Mouse (Mus musculus): Measurements from ENCODE around the gene Uggt1. TPM values are rescaled to one million over a fixed set of nuclear protein-coding genes. Genes with fewer than 3 reads are reported as not detected.

Uggt1 gene
- polyA plus RNA-seq, 1 experiment from 2014 or later, result 80.7 TPM

Small RNAs within 50 kb of the gene (microRNA-seq; reads per million reads assigned to microRNA genes)
- gene Mir6897, result 7.8 reads per million, percentile 27 among the genes with 10 or more reads in this experiment

Other genes starting within 250 kb of the Uggt1 start
- 16.7 and 20.3 TPM in 2 replicates for gene Hs6st1, start 176.3 kb downstream of the Uggt1 start, polyA plus RNA-seq (2014; fragmentation: Nextera tagmentation; extraction: Ambion mirVana)
- 0.33 and 0.57 TPM in 2 replicates for gene Neurl3, start 30.0 kb upstream of the Uggt1 start, polyA plus RNA-seq (2014; fragmentation: Nextera tagmentation; extraction: Ambion mirVana)
- gene Arid5a, start 63.0 kb upstream of the Uggt1 start, polyA plus RNA-seq (2014; fragmentation: Nextera tagmentation; extraction: Ambion mirVana), result 1.8 and 2.0 TPM in 2 replicates
- gene Kansl3, start 124.5 kb upstream of the Uggt1 start, polyA plus RNA-seq (2014; fragmentation: Nextera tagmentation; extraction: Ambion mirVana), result 28.1 and 33.9 TPM in 2 replicates
- gene Fer1l5, start 127.6 kb upstream of the Uggt1 start, polyA plus RNA-seq (2014; fragmentation: Nextera tagmentation; extraction: Ambion mirVana), result 1.4 and 2.0 TPM in 2 replicates
- gene Lman2l, start 200.6 kb upstream of the Uggt1 start, polyA plus RNA-seq (2014; fragmentation: Nextera tagmentation; extraction: Ambion mirVana), result 35.6 and 35.7 TPM in 2 replicates
- 9.6 and 11.6 TPM in 2 replicates for gene Cnnm4, start 226.9 kb upstream of the Uggt1 start, polyA plus RNA-seq (2014; fragmentation: Nextera tagmentation; extraction: Ambion mirVana)

Data from midbrain, embryonic 11.5 days (tissue).